Mouse (Mus musculus): ENCODE results near the gene Eef1akmt3.

DNA sequence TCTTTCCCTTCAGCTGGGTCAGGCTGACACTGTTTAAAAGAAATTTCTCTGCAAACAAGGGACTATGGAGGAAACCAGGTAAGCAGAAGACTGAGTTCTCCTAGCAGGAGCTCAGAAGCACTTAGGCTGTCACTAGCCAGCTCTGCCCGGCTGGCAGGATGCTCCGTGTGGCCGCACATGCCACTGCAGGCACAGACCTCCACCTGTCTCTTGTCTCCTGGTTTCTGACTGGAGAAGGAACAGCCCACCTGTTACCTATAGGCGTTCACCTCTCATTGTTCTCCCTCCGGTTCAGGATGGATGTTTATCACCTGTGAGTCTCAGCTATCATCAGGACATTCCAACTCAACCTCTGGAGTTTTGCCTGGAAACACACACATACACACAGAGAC is 42.6 kb upstream of the Eef1akmt3 start:
- TF ChIP-seq CTCF (IDR thresholded peaks at IDR 0.05; ENCODE audit: low read depth) (no peak), EP300 (IDR thresholded peaks at IDR 0.05; ENCODE audit: low read depth) (no peak)

Measured in liver, postnatal 0 days (tissue).